Comparison of ENCODE assay signal across 24 mouse cellular contexts in the genomic region with DNA sequence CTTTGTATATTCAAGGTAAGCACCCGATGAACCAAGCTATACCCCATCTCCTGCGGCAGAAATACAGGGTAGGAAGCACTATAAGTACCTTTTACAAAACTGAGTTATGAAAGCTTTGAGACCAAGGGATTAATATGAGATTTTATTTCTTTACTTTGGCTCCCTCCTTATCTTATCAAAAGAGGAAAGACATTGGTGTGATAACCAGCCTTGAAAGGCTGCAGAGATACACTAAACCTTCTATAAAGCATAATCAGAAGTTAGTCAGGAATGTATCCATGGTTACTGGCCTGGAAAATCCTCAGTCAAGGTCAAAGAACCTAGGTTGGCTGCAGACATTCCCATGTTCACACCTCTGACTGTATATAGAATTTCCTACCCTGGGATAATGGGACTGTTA.
DNase-seq lines count a peak whose midpoint lies in the region; ATAC-seq lines count a peak whose summit lies in the region.
"Had no signal": no experiment of that assay in that cellular context is flagged by ENCODE, and none has a peak within 500 bp of the region (broad histone marks: within the 10 kb centered on the region; RNA-seq: fewer than 3 reads in every experiment).

No protein-coding gene starts in this region.

- no peak for ATAC-seq in heart, embryonic 13.5 days (ENCODE audit: extremely low read depth, insufficient number of reproducible peaks, low FRiP score, low TSS enrichment)
- ATAC-seq in lung, embryonic 15.5 days (ENCODE audit: borderline replicate concordance, extremely low read depth, low FRiP score, low TSS enrichment): no peak
- no peak for ATAC-seq in liver, embryonic 13.5 days (ENCODE audit: low read depth)
- ATAC-seq in kidney, embryonic 14.5 days (ENCODE audit: low FRiP score, low TSS enrichment): no peak
- ATAC-seq: forebrain, embryonic 16.5 days; hindbrain, postnatal 0 days; midbrain, embryonic 13.5 days had no signal

- DNase-seq in heart, postnatal 4 days: no peak
- DNase-seq in lung, adult 18-20 months: no peak
- DNase-seq in liver, embryonic 13.5 days: no peak
- no peak for DNase-seq in left cerebral cortex, postnatal 25 days (ENCODE audit: low spot score in 2 of 2)
- DNase-seq in urinary bladder, postnatal 36 days (ENCODE audit: low spot score in 2 of 2): no peak
- DNase-seq: adrenal gland, postnatal 25 days; cerebellum, adult 11-12 months; cerebellum, postnatal 10 days; kidney, adult 11 months; kidney, postnatal 25 days; left cerebral cortex, postnatal 4 days; right cerebral cortex, postnatal 14 days had no signal

- H3K4me2 ChIP-seq in heart, embryonic 13.5 days: peak overlapping the region; percentile 7; the same call in 1 of the 2 replicates
- H3K4me2 ChIP-seq in lung, embryonic 15.5 days: no peak overlapping the region
- H3K4me2 ChIP-seq in liver, embryonic 13.5 days: peak overlapping the region; percentile 59
- no peak overlapping the region for H3K4me2 ChIP-seq in kidney, embryonic 14.5 days (replicated peaks; ENCODE audit: low read depth, low read length)
- H3K4me2 ChIP-seq: embryonic facial prominence, embryonic 13.5 days; hindbrain, embryonic 12.5 days; kidney, embryonic 15.5 days; midbrain, embryonic 13.5 days; neural tube, embryonic 13.5 days; stomach, embryonic 15.5 days had no signal

- H3K4me3 ChIP-seq in heart, embryonic 13.5 days: no peak overlapping the region
- H3K4me3 ChIP-seq in lung, embryonic 15.5 days: no peak overlapping the region
- no peak overlapping the region for H3K4me3 ChIP-seq in liver, embryonic 13.5 days (replicated peaks)
- no peak overlapping the region for H3K4me3 ChIP-seq in kidney, embryonic 14.5 days (ENCODE audit: low read length)
- H3K4me3 ChIP-seq: embryonic facial prominence, embryonic 13.5 days; hindbrain, embryonic 12.5 days; kidney, embryonic 15.5 days; midbrain, embryonic 13.5 days; neural tube, embryonic 13.5 days; stomach, embryonic 15.5 days had no signal

- WGBS in heart, embryonic 13.5 days: 74% methylated on average over 2 of the region's 2 CpGs
- WGBS in lung, embryonic 15.5 days: 62% methylated on average over 2 of the region's 2 CpGs
- 62% methylated on average over 2 of the region's 2 CpGs for WGBS in liver, embryonic 13.5 days (ENCODE audit: insufficient replicate concordance)
- WGBS in kidney, embryonic 14.5 days: 82% methylated on average over 2 of the region's 2 CpGs

- H3K9ac ChIP-seq in heart, embryonic 13.5 days: no peak overlapping the region; the same call in 1 of the 2 replicates
- H3K9ac ChIP-seq in lung, embryonic 15.5 days: no peak overlapping the region
- H3K9ac ChIP-seq in liver, embryonic 13.5 days: no peak overlapping the region
- H3K9ac ChIP-seq in kidney, embryonic 14.5 days (ENCODE audit: low read depth, low read length): no peak overlapping the region
- H3K9ac ChIP-seq: embryonic facial prominence, embryonic 13.5 days; hindbrain, embryonic 12.5 days; kidney, embryonic 15.5 days; midbrain, embryonic 13.5 days; neural tube, embryonic 13.5 days; stomach, embryonic 15.5 days had no signal

- H3K9me3 ChIP-seq in heart, embryonic 13.5 days: no peaks in the 10 kb centered on the region
- H3K9me3 ChIP-seq in lung, embryonic 15.5 days: no peaks in the 10 kb centered on the region
- no peaks in the 10 kb centered on the region for H3K9me3 ChIP-seq in liver, embryonic 13.5 days (replicated peaks)
- no peaks in the 10 kb centered on the region for H3K9me3 ChIP-seq in kidney, embryonic 14.5 days (ENCODE audit: control insufficient read depth, low read length)
- H3K9me3 ChIP-seq: embryonic facial prominence, embryonic 13.5 days; hindbrain, embryonic 12.5 days; kidney, embryonic 15.5 days; midbrain, embryonic 13.5 days; neural tube, embryonic 13.5 days; stomach, embryonic 15.5 days had no signal

- no peaks in the 10 kb centered on the region for H3K27me3 ChIP-seq in heart, embryonic 13.5 days (replicated peaks)
- H3K27me3 ChIP-seq in lung, embryonic 15.5 days: no peaks in the 10 kb centered on the region
- no peaks in the 10 kb centered on the region for H3K27me3 ChIP-seq in liver, embryonic 13.5 days
- H3K27me3 ChIP-seq in kidney, embryonic 14.5 days (ENCODE audit: control insufficient read depth, insufficient read depth, low read length): no peaks in the 10 kb centered on the region
- H3K27me3 ChIP-seq: embryonic facial prominence, embryonic 13.5 days; hindbrain, embryonic 12.5 days; kidney, embryonic 15.5 days; midbrain, embryonic 13.5 days; neural tube, embryonic 13.5 days; stomach, embryonic 15.5 days had no signal

- intact Hi-C loops in left cerebral cortex, postnatal 25 days (cut with DNase I): no loop called here

- peaks cover 72% of the 10 kb centered on the region for H3K36me3 ChIP-seq in heart, embryonic 13.5 days
- peaks cover 9% of the 10 kb centered on the region; the same call in 1 of the 2 replicates for H3K36me3 ChIP-seq in lung, embryonic 15.5 days
- no peaks in the 10 kb centered on the region for H3K36me3 ChIP-seq in liver, embryonic 13.5 days
- peaks cover 11% of the 10 kb centered on the region for H3K36me3 ChIP-seq in kidney, embryonic 14.5 days (ENCODE audit: control insufficient read depth, insufficient read depth, low read length)

- H3K27ac ChIP-seq in heart, embryonic 13.5 days (replicated peaks): peak overlapping the region; percentile 71
- H3K27ac ChIP-seq in lung, embryonic 15.5 days: peak overlapping the region; percentile 65; the same call in 1 of the 2 replicates
- H3K27ac ChIP-seq in liver, embryonic 13.5 days: peak overlapping the region; percentile 83; the same call in 1 of the 2 replicates
- no peak overlapping the region for H3K27ac ChIP-seq in kidney, embryonic 14.5 days (ENCODE audit: low read depth, low read length)
- H3K27ac ChIP-seq: embryonic facial prominence, embryonic 13.5 days; hindbrain, embryonic 12.5 days; hindbrain, postnatal 0 days; macrophage; midbrain, embryonic 13.5 days; neural tube, embryonic 13.5 days had no signal

- H3K4me1 ChIP-seq in heart, embryonic 13.5 days: peaks cover 86% of the 10 kb centered on the region
- H3K4me1 ChIP-seq in lung, embryonic 15.5 days: peaks cover 64% of the 10 kb centered on the region
- peaks cover 98% of the 10 kb centered on the region for H3K4me1 ChIP-seq in liver, embryonic 13.5 days (replicated peaks)
- peaks cover 8% of the 10 kb centered on the region; the same call in 1 of the 2 replicates for H3K4me1 ChIP-seq in kidney, embryonic 14.5 days (ENCODE audit: control insufficient read depth, insufficient read depth, low read length)
- H3K4me1 ChIP-seq: embryonic facial prominence, embryonic 13.5 days; hindbrain, embryonic 12.5 days; midbrain, embryonic 13.5 days; neural tube, embryonic 13.5 days had no signal

Comparison
In these comparisons a context has a peak if more than half of its experiments do, and no peak if none do; other contexts are left out.
1. H3K4me2 ChIP-seq: peak in heart, embryonic 13.5 days (single experiment) and liver, embryonic 13.5 days (single experiment); none in lung, embryonic 15.5 days (single experiment) and kidney, embryonic 14.5 days (single experiment).